Mouse (Mus musculus) hindbrain, embryonic 10.5 days (tissue): ENCODE results near the gene Smad3. TPM values are rescaled to one million over a fixed set of nuclear protein-coding genes. Genes with fewer than 3 reads are reported as not detected.
A peak's percentile ranks its signal among the peaks of the same experiment; 100 is the strongest.

ENCODE experiments used
- DNase-seq: peaks from one replicate; pipeline ENCODE4 v3.0.0-alpha.2; 2017; ENCODE audit warnings: low spot score
- H3K27ac ChIP-seq: fragments of 300-500 bp; sonication (generic); 2 replicates; pipeline ENCODE4 v1.5.1; 2016; ENCODE audit warnings: mild to moderate bottlenecking, moderate library complexity
- H3K27me3 ChIP-seq: fragments of 300-500 bp; sonication (generic); 2 replicates; pipeline ENCODE4 v1.6.1; 2016; ENCODE audit warnings: mild to moderate bottlenecking; ENCODE audit not compliant: poor library complexity, insufficient read depth, severe bottlenecking
- H3K36me3 ChIP-seq: fragments of 300-500 bp; sonication (generic); 2 replicates; pipeline ENCODE4 v1.6.1; 2016; ENCODE audit warnings: mild to moderate bottlenecking, moderate library complexity
- H3K4me1 ChIP-seq: fragments of 300-500 bp; sonication (generic); replicated peaks from 2 replicates; pipeline ENCODE4 v1.6.1; 2016; ENCODE audit warnings: mild to moderate bottlenecking
- H3K4me3 ChIP-seq: fragments of 300-500 bp; sonication (generic); 2 replicates; pipeline ENCODE4 v1.5.1; 2016; ENCODE audit warnings: mild to moderate bottlenecking, moderate library complexity
- H3K9me3 ChIP-seq: fragments of 300-500 bp; sonication (generic); 2 replicates; pipeline ENCODE4 v1.6.1; 2016; ENCODE audit warnings: mild to moderate bottlenecking, moderate library complexity
- WGBS: fragments of 180-500 bp; shearing (Covaris S2); methylation state at CpG from one replicate; pipeline ENCODE4 v1.1.7; 2016; 5-methylcytosine and 5-hydroxymethylcytosine counted together
- polyA plus RNA-seq: library from polyadenylated mRNA; unstranded; fragments of >200 nt; fragmentation: Nextera tagmentation; extraction: Ambion mirVana; gene quantifications from 2 replicates; pipeline ENCODE4 v1.2.1, GENCODE M21; 2016

Smad3 gene
- polyA plus RNA-seq = 24.2 TPM in 2 replicates

GRCm38 (mm10) chr9:63757865-63758440, at the start of gene Smad3:
Smad3 (minus strand) TSS chr9:63757994.
- WGBS = under 1% methylated on average over 59 of the region's 59 CpGs
- peak; percentile 92 for DNase-seq
- H3K4me1 ChIP-seq = peaks cover 72% of the 10 kb centered on the region

GRCm38 (mm10) chr9:63804847-63805246, 47.1 kb upstream of the Smad3 start:
- H3K36me3 ChIP-seq = no peaks in the 10 kb centered on the region
- H3K9me3 ChIP-seq = no peaks in the 10 kb centered on the region
- DNase-seq = no peak
- 51% methylated on average over 3 of the region's 3 CpGs for WGBS
- no peak overlapping the region for H3K4me3 ChIP-seq
- peaks cover 57% of the 10 kb centered on the region for H3K4me1 ChIP-seq
- no peaks in the 10 kb centered on the region for H3K27me3 ChIP-seq
- H3K27ac ChIP-seq = no peak overlapping the region

More at GRCm38 (mm10) chr9:63757865-63758440, at the start of gene Smad3:
- Histone ChIP-seq H3K36me3 (no peaks in the 10 kb centered on the region), H3K9me3 (0 out of 2 replicates have a peak, but pooled peaks cover 4% of the 10 kb centered on the region), H3K27me3 (no peaks in the 10 kb centered on the region), H3K4me3 (peak within 1 kb of the TSS; percentile 89), H3K27ac (peak within 1 kb of the TSS; percentile 98)

- 3% methylated on average over 8 of the region's 8 CpGs for WGBS
- Histone ChIP-seq H3K4me1 (peaks cover 48% of the 10 kb centered on the region), H3K36me3 (no peaks in the 10 kb centered on the region), H3K27ac (peak overlapping the region; percentile 82), H3K9me3 (no peaks in the 10 kb centered on the region), H3K27me3 (no peaks in the 10 kb centered on the region), H3K4me3 (peak overlapping the region; percentile 23; the same call in 1 of the 2 replicates)
- peak; percentile 79 for DNase-seq
These were observed 45.4 kb upstream of the Smad3 start for GRCm38 (mm10) chr9:63803181-63803591.

GRCm38 (mm10) chr9:63802504-63802903, 44.7 kb upstream of the Smad3 start:
- DNase-seq = no peak
- Histone ChIP-seq H3K27me3 (no peaks in the 10 kb centered on the region), H3K4me1 (peaks cover 48% of the 10 kb centered on the region), H3K9me3 (no peaks in the 10 kb centered on the region), H3K36me3 (no peaks in the 10 kb centered on the region), H3K4me3 (no peak overlapping the region), H3K27ac (peak overlapping the region; percentile 69)
- WGBS = 81% methylated on average over 7 of the region's 7 CpGs

GRCm38 (mm10) chr9:63802080-63802479, 44.3 kb upstream of the Smad3 start:
- Histone ChIP-seq H3K27me3 (no peaks in the 10 kb centered on the region), H3K36me3 (no peaks in the 10 kb centered on the region), H3K4me3 (no peak overlapping the region), H3K27ac (peak overlapping the region; percentile 69), H3K9me3 (no peaks in the 10 kb centered on the region), H3K4me1 (peaks cover 48% of the 10 kb centered on the region)
- 66% methylated on average over 5 of the region's 5 CpGs for WGBS
- DNase-seq = no peak

- H3K27me3 ChIP-seq = peaks cover 15% of the 10 kb centered on the region
- DNase-seq = no peak
- H3K9me3 ChIP-seq = no peaks in the 10 kb centered on the region
- no peak overlapping the region for H3K27ac ChIP-seq
- no peaks in the 10 kb centered on the region for H3K36me3 ChIP-seq
- H3K4me3 ChIP-seq = no peak overlapping the region
- WGBS = 73% methylated on average over 3 of the region's 3 CpGs
- peaks cover 44% of the 10 kb centered on the region for H3K4me1 ChIP-seq
These were observed 38.6 kb upstream of the Smad3 start for GRCm38 (mm10) chr9:63796429-63796828.

GRCm38 (mm10) chr9:63793731-63794495, 36.1 kb upstream of the Smad3 start:
- peaks cover 50% of the 10 kb centered on the region for H3K4me1 ChIP-seq
- H3K4me3 ChIP-seq = no peak overlapping the region
- 79% methylated on average over 10 of the region's 10 CpGs for WGBS
- no peaks in the 10 kb centered on the region for H3K9me3 ChIP-seq
- no peak overlapping the region for H3K27ac ChIP-seq
- H3K27me3 ChIP-seq = peaks cover 15% of the 10 kb centered on the region
- H3K36me3 ChIP-seq = no peaks in the 10 kb centered on the region
- DNase-seq = no peak

GRCm38 (mm10) chr9:63791716-63792115, 33.9 kb upstream of the Smad3 start:
- Histone ChIP-seq H3K36me3 (no peaks in the 10 kb centered on the region), H3K4me3 (no peak overlapping the region), H3K9me3 (no peaks in the 10 kb centered on the region), H3K27ac (0 out of 2 replicates have a peak overlapping the region, but pooled peaks have one; percentile 40), H3K4me1 (peaks cover 72% of the 10 kb centered on the region), H3K27me3 (peaks cover 18% of the 10 kb centered on the region)
- 70% methylated on average over 1 of the region's 1 CpGs for WGBS
- no peak for DNase-seq

GRCm38 (mm10) chr9:63791275-63791674, 33.5 kb upstream of the Smad3 start:
- 45% methylated on average over 6 of the region's 6 CpGs for WGBS
- Histone ChIP-seq H3K4me1 (peaks cover 74% of the 10 kb centered on the region), H3K27me3 (peaks cover 18% of the 10 kb centered on the region), H3K36me3 (no peaks in the 10 kb centered on the region), H3K4me3 (no peak overlapping the region), H3K27ac (0 out of 2 replicates have a peak overlapping the region, but pooled peaks have one; percentile 40), H3K9me3 (no peaks in the 10 kb centered on the region)
- no peak for DNase-seq

GRCm38 (mm10) chr9:63790222-63790621, 32.4 kb upstream of the Smad3 start:
- no peaks in the 10 kb centered on the region for H3K9me3 ChIP-seq
- no peak for DNase-seq
- H3K27me3 ChIP-seq = peaks cover 18% of the 10 kb centered on the region
- H3K4me1 ChIP-seq = peaks cover 79% of the 10 kb centered on the region
- H3K36me3 ChIP-seq = no peaks in the 10 kb centered on the region
- 0 out of 2 replicates have a peak overlapping the region, but pooled peaks have one; percentile 5 for H3K27ac ChIP-seq
- WGBS = 92% methylated on average over 4 of the region's 4 CpGs
- no peak overlapping the region for H3K4me3 ChIP-seq

- no peaks in the 10 kb centered on the region for H3K36me3 ChIP-seq
- DNase-seq = no peak
- no peak overlapping the region for H3K4me3 ChIP-seq
- 69% methylated on average over 7 of the region's 7 CpGs for WGBS
- no peak overlapping the region for H3K27ac ChIP-seq
- H3K9me3 ChIP-seq = no peaks in the 10 kb centered on the region
- H3K4me1 ChIP-seq = peaks cover 76% of the 10 kb centered on the region
- H3K27me3 ChIP-seq = peaks cover 16% of the 10 kb centered on the region
These were observed 31.6 kb upstream of the Smad3 start for GRCm38 (mm10) chr9:63789386-63789785.

- Histone ChIP-seq H3K9me3 (no peaks in the 10 kb centered on the region), H3K27me3 (peaks cover 13% of the 10 kb centered on the region; the same call in 1 of the 2 replicates), H3K27ac (peak overlapping the region; percentile 37), H3K36me3 (no peaks in the 10 kb centered on the region), H3K4me3 (no peak overlapping the region), H3K4me1 (peaks cover 74% of the 10 kb centered on the region)
- 50% methylated on average over 3 of the region's 3 CpGs for WGBS
- DNase-seq = no peak
These were observed 29.8 kb upstream of the Smad3 start for GRCm38 (mm10) chr9:63787606-63788005.

- Histone ChIP-seq H3K27ac (peak overlapping the region; percentile 37), H3K9me3 (no peaks in the 10 kb centered on the region), H3K36me3 (no peaks in the 10 kb centered on the region), H3K4me1 (peaks cover 77% of the 10 kb centered on the region), H3K4me3 (no peak overlapping the region), H3K27me3 (peaks cover 12% of the 10 kb centered on the region; the same call in 1 of the 2 replicates)
- 7% methylated on average over 2 of the region's 2 CpGs for WGBS
- peak; percentile 63 for DNase-seq
These were observed 29.3 kb upstream of the Smad3 start for GRCm38 (mm10) chr9:63787086-63787485.
